Mouse (Mus musculus): ENCODE measurements at regions not wholly inside any gene's neighbourhood (a gene's known extent, or its start where the extent isn't known, plus 50 kb on each side); places are given as distances from the start of the nearest gene placed in this dataset.

GRCm38 (mm10) chr14:89242159-89242558, 771.0 kb upstream of the Pcdh20 start:
- in situ Hi-C loops (cut with MboI; ENCODE audit: low pct_unique_long_range_greater_than_20kb in 1 of 2, low sequenced_read_pairs in 2 of 2, unreplicated experiment in 1 of 2) = no loop called here

- in situ Hi-C loops (cut with MboI; ENCODE audit: low pct_unique_long_range_greater_than_20kb in 1 of 2, low sequenced_read_pairs in 2 of 2, unreplicated experiment in 1 of 2) = no loop called here
These were observed 765.3 kb upstream of the Pcdh20 start for GRCm38 (mm10) chr14:89236501-89236900.

- in situ Hi-C loops (cut with MboI; ENCODE audit: low pct_unique_long_range_greater_than_20kb in 1 of 2, low sequenced_read_pairs in 2 of 2, unreplicated experiment in 1 of 2) = no loop called here
These were observed 759.3 kb upstream of the Pcdh20 start for GRCm38 (mm10) chr14:89230482-89230881.

- in situ Hi-C loops (cut with MboI; ENCODE audit: low pct_unique_long_range_greater_than_20kb in 1 of 2, low sequenced_read_pairs in 2 of 2, unreplicated experiment in 1 of 2) = no loop called here
These were observed 746.2 kb upstream of the Pcdh20 start for GRCm38 (mm10) chr14:89217390-89217789.

GRCm38 (mm10) chr14:89181386-89181979, 710.3 kb upstream of the Pcdh20 start:
- in situ Hi-C loops (cut with MboI; ENCODE audit: low pct_unique_long_range_greater_than_20kb in 1 of 2, low sequenced_read_pairs in 2 of 2, unreplicated experiment in 1 of 2) = loop anchor here in 1 of 2 experiments (25.0 kb wide), 1 partner anchor 731 kb away; no protein-coding TSS in a partner anchor

- in situ Hi-C loops (cut with MboI; ENCODE audit: low pct_unique_long_range_greater_than_20kb in 1 of 2, low sequenced_read_pairs in 2 of 2, unreplicated experiment in 1 of 2) = no loop called here
These were observed 671.9 kb upstream of the Pcdh20 start for GRCm38 (mm10) chr14:89142994-89143686.

- in situ Hi-C loops (cut with MboI; ENCODE audit: low pct_unique_long_range_greater_than_20kb in 1 of 2, low sequenced_read_pairs in 2 of 2, unreplicated experiment in 1 of 2) = no loop called here
These were observed 628.1 kb upstream of the Pcdh20 start for GRCm38 (mm10) chr14:89099296-89099695.

- in situ Hi-C loops (cut with MboI; ENCODE audit: low pct_unique_long_range_greater_than_20kb in 1 of 2, low sequenced_read_pairs in 2 of 2, unreplicated experiment in 1 of 2) = no loop called here
These were observed 618.5 kb upstream of the Pcdh20 start for GRCm38 (mm10) chr14:89089661-89090060.

- in situ Hi-C loops (cut with MboI; ENCODE audit: low pct_unique_long_range_greater_than_20kb in 1 of 2, low sequenced_read_pairs in 2 of 2, unreplicated experiment in 1 of 2) = no loop called here
These were observed 604.8 kb upstream of the Pcdh20 start for GRCm38 (mm10) chr14:89076014-89076413.

- in situ Hi-C loops (cut with MboI; ENCODE audit: low pct_unique_long_range_greater_than_20kb in 1 of 2, low sequenced_read_pairs in 2 of 2, unreplicated experiment in 1 of 2) = no loop called here
These were observed 592.8 kb upstream of the Pcdh20 start for GRCm38 (mm10) chr14:89063971-89064370.

- in situ Hi-C loops (cut with MboI; ENCODE audit: low pct_unique_long_range_greater_than_20kb in 1 of 2, low sequenced_read_pairs in 2 of 2, unreplicated experiment in 1 of 2) = no loop called here
These were observed 591.6 kb upstream of the Pcdh20 start for GRCm38 (mm10) chr14:89062583-89063436.

GRCm38 (mm10) chr14:89061319-89061718, 590.1 kb upstream of the Pcdh20 start:
- in situ Hi-C loops (cut with MboI; ENCODE audit: low pct_unique_long_range_greater_than_20kb in 1 of 2, low sequenced_read_pairs in 2 of 2, unreplicated experiment in 1 of 2) = no loop called here

- in situ Hi-C loops (cut with MboI; ENCODE audit: low pct_unique_long_range_greater_than_20kb in 1 of 2, low sequenced_read_pairs in 2 of 2, unreplicated experiment in 1 of 2) = no loop called here
These were observed 563.2 kb upstream of the Pcdh20 start for GRCm38 (mm10) chr14:89034390-89034789.

GRCm38 (mm10) chr14:89011440-89011839, 540.2 kb upstream of the Pcdh20 start:
- in situ Hi-C loops (cut with MboI; ENCODE audit: low pct_unique_long_range_greater_than_20kb in 1 of 2, low sequenced_read_pairs in 2 of 2, unreplicated experiment in 1 of 2) = no loop called here

- in situ Hi-C loops (cut with MboI; ENCODE audit: low pct_unique_long_range_greater_than_20kb in 1 of 2, low sequenced_read_pairs in 2 of 2, unreplicated experiment in 1 of 2) = no loop called here
These were observed 538.5 kb upstream of the Pcdh20 start for GRCm38 (mm10) chr14:89009648-89010047.

- in situ Hi-C loops (cut with MboI; ENCODE audit: low pct_unique_long_range_greater_than_20kb in 1 of 2, low sequenced_read_pairs in 2 of 2, unreplicated experiment in 1 of 2) = no loop called here
These were observed 510.7 kb upstream of the Pcdh20 start for GRCm38 (mm10) chr14:88981895-88982294.

- in situ Hi-C loops (cut with MboI; ENCODE audit: low pct_unique_long_range_greater_than_20kb in 1 of 2, low sequenced_read_pairs in 2 of 2, unreplicated experiment in 1 of 2) = no loop called here
These were observed 504.8 kb upstream of the Pcdh20 start for GRCm38 (mm10) chr14:88976007-88976406.

GRCm38 (mm10) chr14:88934569-88934968, 463.4 kb upstream of the Pcdh20 start:
- in situ Hi-C loops (cut with MboI; ENCODE audit: low pct_unique_long_range_greater_than_20kb in 1 of 2, low sequenced_read_pairs in 2 of 2, unreplicated experiment in 1 of 2) = no loop called here
